Mouse (Mus musculus) liver, adult 2 months (tissue): ENCODE measurements around the gene Nrbf2.

ENCODE experiments used
- CTCF ChIP-seq: fragments of 200-500 bp; IDR thresholded peaks from 2 replicates; pipeline ENCODE4 v1.5.1; 2011; ENCODE audit warnings: low read depth, low read length, control low read depth
- POLR2A ChIP-seq: fragments of 200-500 bp; IDR thresholded peaks from 2 replicates; pipeline ENCODE4 v1.6.1; 2011; ENCODE audit warnings: low read length, control low read depth; ENCODE audit not compliant: insufficient read depth; ENCODE audit errors: extremely low read depth

- no peak for TF ChIP-seq POLR2A
- TF ChIP-seq CTCF: no peak
Observed at GRCm38 (mm10) chr10:67291087-67291486, 6.0 kb upstream of the Nrbf2 start.
